Mouse (Mus musculus) hindbrain, postnatal 0 days (tissue): ENCODE measurements at regions not wholly inside any gene's neighbourhood (a gene's known extent, or its start where the extent isn't known, plus 50 kb on each side); places are given as distances from the start of the nearest gene placed in this dataset.

Experiments used
- ATAC-seq: fragments of 200-750 bp; cut with Nextera tagmentation; 2 replicates; pipeline ENCODE4 v1.8.0; 2017; ENCODE audit warnings: mild to moderate bottlenecking, moderate TSS enrichment, moderate library complexity
- DNase-seq: peaks from one replicate; pipeline ENCODE4 v3.0.0-alpha.2; 2015; ENCODE audit warnings: low spot score
- H3K27ac ChIP-seq: fragments of 300-500 bp; sonication (generic); 2 replicates; pipeline ENCODE4 v1.5.1; 2014; ENCODE audit warnings: mild to moderate bottlenecking
- H3K27me3 ChIP-seq: fragments of 300-500 bp; sonication (generic); 2 replicates; pipeline ENCODE4 v1.6.1; 2014; ENCODE audit warnings: low read length, mixed read lengths; ENCODE audit not compliant: insufficient read depth
- H3K36me3 ChIP-seq: fragments of 300-500 bp; sonication (generic); 2 replicates; pipeline ENCODE4 v1.6.1; 2014; ENCODE audit warnings: low read length, mixed read lengths; ENCODE audit not compliant: insufficient read depth
- H3K4me1 ChIP-seq: fragments of 300-500 bp; sonication (generic); 2 replicates; pipeline ENCODE4 v1.6.1; 2014; ENCODE audit warnings: antibody characterized with exemption, low read length, mixed read lengths; ENCODE audit not compliant: insufficient read depth
- H3K4me2 ChIP-seq: fragments of 300-500 bp; sonication (generic); 2 replicates; pipeline ENCODE4 v1.6.1; 2014; ENCODE audit warnings: low read depth, mild to moderate bottlenecking, low read length, moderate library complexity, mixed read lengths
- H3K4me3 ChIP-seq: fragments of 300-500 bp; sonication (generic); 2 replicates; pipeline ENCODE4 v1.5.1; 2014; ENCODE audit warnings: low read length
- H3K9ac ChIP-seq: fragments of 300-500 bp; sonication (generic); replicated peaks from 2 replicates; pipeline ENCODE4 v1.6.1; 2014; ENCODE audit warnings: mild to moderate bottlenecking, low read length, moderate library complexity, mixed read lengths
- H3K9me3 ChIP-seq: fragments of 300-500 bp; sonication (generic); 2 replicates; pipeline ENCODE4 v1.6.1; 2016; ENCODE audit warnings: low read length, mixed read lengths
- CTCF ChIP-seq: IDR thresholded peaks from 2 replicates; pipeline ENCODE4 v1.5.1; 2016; ENCODE audit warnings: antibody characterized with exemption, control low read depth, low read depth
- WGBS: fragments of 180-500 bp; shearing (Covaris S2); extraction: QIAGEN DNeasy Blood & Tissue Kit; methylation state at CpG from one replicate; pipeline ENCODE4 v1.1.7; 2014; 5-methylcytosine and 5-hydroxymethylcytosine counted together

DNA sequence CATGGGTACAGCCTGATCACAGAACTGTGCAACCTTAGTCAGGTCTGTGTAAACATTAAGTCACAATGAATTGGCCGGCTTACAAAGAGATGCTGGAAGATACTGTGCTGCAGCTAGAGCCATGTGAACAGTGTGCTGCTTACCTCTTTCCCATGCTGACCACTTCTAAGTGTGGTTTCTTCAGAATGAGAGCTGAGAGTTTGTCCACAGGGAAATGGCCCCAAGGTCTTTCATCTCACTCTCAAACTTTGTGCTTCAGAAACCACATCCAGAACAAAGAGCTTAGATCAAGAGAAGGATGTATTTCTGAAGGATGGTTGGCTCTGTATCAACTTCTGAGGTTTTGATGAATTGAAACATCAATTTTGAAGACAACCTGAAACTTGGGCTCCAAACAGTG, 165.7 kb downstream of the Lrrc3b start:
- H3K27ac ChIP-seq, result no peak overlapping the region
- DNase-seq (no peak), ATAC-seq (no peak)
- H3K4me1 ChIP-seq, result no peaks in the 10 kb centered on the region
- H3K9ac ChIP-seq, result no peak overlapping the region
- H3K4me2 ChIP-seq, result no peak overlapping the region
- H3K9me3 ChIP-seq, result no peaks in the 10 kb centered on the region
- H3K4me3 ChIP-seq, result no peak overlapping the region
- WGBS, result 94% methylated on average over 1 of the region's 1 CpGs
- H3K36me3 ChIP-seq, result no peaks in the 10 kb centered on the region
- H3K27me3 ChIP-seq, result no peaks in the 10 kb centered on the region
- TF ChIP-seq CTCF, result no peak

DNA sequence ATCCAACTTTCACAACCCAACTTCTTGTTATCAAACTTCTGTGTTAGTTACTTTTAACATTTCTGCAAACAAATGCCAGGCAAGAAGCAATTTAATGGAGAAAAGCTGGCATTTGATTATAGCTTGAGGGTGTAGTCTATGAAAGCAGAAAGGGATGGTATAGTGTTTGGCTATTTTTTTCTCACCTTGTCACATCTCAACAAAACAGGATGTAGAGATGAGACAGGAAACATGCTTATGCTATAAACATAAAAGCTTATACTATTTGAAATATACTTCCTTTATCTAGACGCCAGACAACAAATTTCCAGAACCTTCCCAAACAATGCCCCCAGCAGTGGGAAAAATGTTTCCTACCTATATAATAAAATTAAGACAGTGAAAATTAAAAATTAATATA, 166.4 kb downstream of the Lrrc3b start:
- H3K27ac ChIP-seq, result no peak overlapping the region
- H3K4me1 ChIP-seq, result no peaks in the 10 kb centered on the region
- H3K36me3 ChIP-seq, result no peaks in the 10 kb centered on the region
- H3K4me2 ChIP-seq, result no peak overlapping the region
- no peaks in the 10 kb centered on the region for H3K27me3 ChIP-seq
- ATAC-seq, result no peak
- TF ChIP-seq CTCF, result no peak
- no peak overlapping the region for H3K4me3 ChIP-seq
- no peak overlapping the region for H3K9ac ChIP-seq
- no peaks in the 10 kb centered on the region for H3K9me3 ChIP-seq
- 89% methylated on average over 1 of the region's 1 CpGs for WGBS
- no peak for DNase-seq

DNA sequence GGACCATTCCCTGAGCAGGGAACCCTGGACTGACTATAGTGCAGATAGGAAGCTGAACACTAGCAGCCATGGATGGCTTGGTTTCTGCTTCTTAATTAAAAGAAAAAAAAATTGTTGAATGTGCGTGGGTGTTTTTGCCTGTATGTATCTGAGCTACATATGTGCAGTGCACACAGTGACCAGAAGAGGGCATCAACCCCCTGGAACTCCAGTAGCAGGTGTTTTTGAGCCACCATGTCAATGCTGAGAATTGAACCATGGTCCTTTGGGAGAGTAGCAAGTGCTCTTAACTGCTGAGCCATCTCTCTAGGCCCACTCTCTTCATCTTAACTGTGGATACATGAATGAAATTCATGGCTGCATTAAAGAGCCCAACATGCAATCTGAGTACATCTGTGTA, 172.5 kb downstream of the Lrrc3b start:
- H3K4me2 ChIP-seq, result no peak overlapping the region
- H3K27ac ChIP-seq, result no peak overlapping the region
- DNase-seq (no peak), ATAC-seq (no peak)
- peak; percentile 37; the same call in 1 of the 2 replicates for TF ChIP-seq CTCF
- no peaks in the 10 kb centered on the region for H3K36me3 ChIP-seq
- no peaks in the 10 kb centered on the region for H3K27me3 ChIP-seq
- H3K4me1 ChIP-seq, result no peaks in the 10 kb centered on the region
- WGBS, result 80% methylated on average over 1 of the region's 1 CpGs
- no peak overlapping the region for H3K4me3 ChIP-seq
- no peak overlapping the region for H3K9ac ChIP-seq
- H3K9me3 ChIP-seq, result no peaks in the 10 kb centered on the region

- Histone ChIP-seq H3K4me3 (no peak overlapping the region), H3K27ac (no peak overlapping the region), H3K9ac (no peak overlapping the region), H3K36me3 (no peaks in the 10 kb centered on the region), H3K27me3 (no peaks in the 10 kb centered on the region), H3K9me3 (no peaks in the 10 kb centered on the region), H3K4me1 (no peaks in the 10 kb centered on the region), H3K4me2 (no peak overlapping the region)
- DNase-seq (no peak), ATAC-seq (no peak)
- TF ChIP-seq CTCF, result no peak
- whole genome bisulfite sequencing, result 73% methylated on average over 2 of the region's 2 CpGs
Observed at GRCm38 (mm10) chr14:15262996-15263395, 175.8 kb downstream of the Lrrc3b start.

DNA sequence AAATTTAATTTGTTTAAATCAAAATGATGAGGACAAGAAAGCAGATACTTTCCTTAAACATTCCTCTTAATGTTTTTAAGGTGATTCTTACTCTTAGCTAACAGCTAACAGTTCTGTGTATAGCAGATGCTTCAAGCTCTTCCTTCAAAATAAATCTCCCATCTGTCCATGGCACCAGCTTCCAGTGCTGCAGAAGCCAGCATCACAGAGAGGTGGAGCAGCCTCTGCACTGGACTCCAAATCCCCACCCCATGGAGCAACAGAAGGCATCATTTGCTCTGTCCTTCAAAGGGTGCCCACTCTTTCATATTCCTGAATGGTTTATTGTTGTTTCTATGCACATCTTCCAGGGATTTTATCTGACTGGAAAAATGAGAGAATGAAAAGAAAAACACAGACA, 183.1 kb downstream of the Lrrc3b start:
- no peak overlapping the region for H3K27ac ChIP-seq
- H3K27me3 ChIP-seq, result no peaks in the 10 kb centered on the region
- H3K4me3 ChIP-seq, result no peak overlapping the region
- DNase-seq, result no peak
- no peaks in the 10 kb centered on the region for H3K36me3 ChIP-seq
- no peaks in the 10 kb centered on the region for H3K9me3 ChIP-seq
- no peak for TF ChIP-seq CTCF
- H3K4me2 ChIP-seq, result no peak overlapping the region
- H3K9ac ChIP-seq, result no peak overlapping the region
- ATAC-seq, result no peak
- H3K4me1 ChIP-seq, result no peaks in the 10 kb centered on the region

DNA sequence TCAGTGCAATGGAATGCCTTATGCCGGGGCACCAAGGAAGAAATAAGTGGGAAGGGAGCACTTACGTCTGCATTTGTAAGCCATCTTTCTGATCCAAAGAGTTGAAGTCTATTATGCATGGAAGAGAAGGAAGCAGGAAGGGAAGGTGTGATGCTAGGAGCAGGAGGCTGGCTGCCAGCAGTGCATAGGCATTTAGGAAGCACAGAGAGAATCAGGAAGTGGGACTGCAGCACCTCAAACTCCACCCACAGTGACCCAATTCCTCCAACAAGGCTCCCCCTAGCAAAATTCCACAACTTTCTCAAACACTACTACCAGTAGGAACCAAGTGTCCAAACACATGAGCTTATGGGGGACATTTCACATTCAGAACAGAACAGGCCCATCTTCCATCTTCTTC, 233.2 kb downstream of the Lrrc3b start:
- no peak overlapping the region for H3K4me2 ChIP-seq
- no peaks in the 10 kb centered on the region for H3K27me3 ChIP-seq
- no peaks in the 10 kb centered on the region for H3K36me3 ChIP-seq
- H3K4me3 ChIP-seq, result no peak overlapping the region
- no peaks in the 10 kb centered on the region for H3K9me3 ChIP-seq
- H3K4me1 ChIP-seq, result no peaks in the 10 kb centered on the region
- 87% methylated on average over 2 of the region's 2 CpGs for WGBS
- DNase-seq, result no peak
- ATAC-seq, result no peak
- no peak for TF ChIP-seq CTCF
- no peak overlapping the region for H3K27ac ChIP-seq
- H3K9ac ChIP-seq, result no peak overlapping the region

- DNase-seq (no peak), ATAC-seq (no peak)
- no peaks in the 10 kb centered on the region for H3K27me3 ChIP-seq
- no peaks in the 10 kb centered on the region for H3K4me1 ChIP-seq
- no peak overlapping the region for H3K4me2 ChIP-seq
- no peak for TF ChIP-seq CTCF
- no peak overlapping the region for H3K9ac ChIP-seq
- H3K4me3 ChIP-seq, result no peak overlapping the region
- H3K27ac ChIP-seq, result no peak overlapping the region
- H3K36me3 ChIP-seq, result no peaks in the 10 kb centered on the region
- H3K9me3 ChIP-seq, result no peaks in the 10 kb centered on the region
- 60% methylated on average over 3 of the region's 3 CpGs for WGBS
Observed at GRCm38 (mm10) chr14:15204284-15204683, 234.5 kb downstream of the Lrrc3b start.
